In the genomic region with DNA sequence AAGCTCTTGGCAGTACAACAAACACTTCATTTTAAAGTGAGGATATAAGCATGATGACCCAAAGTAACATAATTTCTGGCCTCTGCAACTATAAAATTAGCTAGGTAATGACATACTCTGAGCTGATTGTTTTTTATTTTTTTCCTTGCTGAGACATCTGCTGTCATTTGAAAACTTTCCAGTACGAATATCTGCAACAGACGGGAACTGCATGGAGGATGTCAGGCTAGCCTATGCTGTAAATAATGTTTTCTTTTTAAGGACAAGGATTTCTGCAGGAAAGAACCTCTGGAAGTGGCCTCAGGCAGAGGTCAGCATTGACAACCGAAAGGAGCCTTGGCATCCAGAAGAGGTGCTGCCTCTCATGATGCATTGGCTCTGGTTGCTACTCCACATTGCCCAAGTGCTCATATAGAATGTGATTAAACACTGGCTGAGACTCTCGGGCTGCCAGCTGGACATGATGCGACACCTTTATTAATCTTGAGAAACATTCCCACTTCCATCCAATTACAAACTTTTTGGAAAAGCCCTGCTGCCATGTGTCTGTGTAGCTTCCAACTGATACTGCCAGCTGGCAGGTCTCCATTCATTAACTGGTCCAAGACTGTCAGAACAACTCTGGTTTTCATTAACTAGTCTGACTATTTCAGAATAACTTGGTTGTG, we compare ENCODE assay signal across 11 mouse cellular contexts.
DNase-seq lines count a peak whose midpoint lies in the region; ATAC-seq and TF ChIP-seq lines count a peak whose summit lies in the region.
"Had no signal": no experiment of that assay in that cellular context is flagged by ENCODE, and none has a peak within 500 bp of the region (broad histone marks: within the 10 kb centered on the region; RNA-seq: fewer than 3 reads in every experiment).

No protein-coding gene starts in this region.

- H3K4me3 ChIP-seq in hindbrain, embryonic 15.5 days: no peak overlapping the region
- H3K4me3 ChIP-seq in hindbrain, embryonic 11.5 days (ENCODE audit: low read depth, low read length): no peak overlapping the region
- H3K4me3 ChIP-seq in neural tube, embryonic 15.5 days (replicated peaks): no peak overlapping the region

- TF ChIP-seq CTCF in brain, embryonic 14.5 days (IDR thresholded peaks at IDR 0.05; ENCODE audit: borderline replicate concordance, extremely low read depth, insufficient read depth, insufficient read length): no peak

- 65% methylated on average over 5 of the region's 5 CpGs for WGBS in hindbrain, embryonic 15.5 days
- 84% methylated on average over 5 of the region's 5 CpGs for WGBS in hindbrain, embryonic 11.5 days
- 73% methylated on average over 5 of the region's 5 CpGs for WGBS in neural tube, embryonic 15.5 days

- TF ChIP-seq POLR2A in brain, embryonic 14.5 days (IDR thresholded peaks at IDR 0.05; ENCODE audit: borderline replicate concordance, extremely low read depth, insufficient read depth, insufficient read length, poor library complexity, severe bottlenecking): no peak

- no peak for DNase-seq in hindbrain, embryonic 11.5 days (ENCODE audit: low spot score)
- peak; percentile 93 for DNase-seq in brain, embryonic 14.5 days (ENCODE audit: low read depth)
- DNase-seq in fat pad, adult 2 months (ENCODE audit: extremely low read depth, low read depth, low spot score): peak; percentile 3
- DNase-seq in layer of hippocampus, adult 9-10 months (ENCODE audit: low spot score): peak; percentile 44
- no peak for DNase-seq in thymus, postnatal 14 days
- no peak for DNase-seq in lung, postnatal 25 days (ENCODE audit: low spot score)
- DNase-seq: adrenal gland, postnatal 36 days; kidney, adult 11 months; lung, postnatal 14 days had no signal

- no peak overlapping the region for H3K27ac ChIP-seq in hindbrain, embryonic 15.5 days (replicated peaks)
- H3K27ac ChIP-seq in hindbrain, embryonic 11.5 days (ENCODE audit: low read depth, low read length): no peak overlapping the region
- H3K27ac ChIP-seq in neural tube, embryonic 15.5 days (replicated peaks): no peak overlapping the region

- no peaks in the 10 kb centered on the region for H3K4me1 ChIP-seq in hindbrain, embryonic 15.5 days (replicated peaks)
- H3K4me1 ChIP-seq in hindbrain, embryonic 11.5 days (replicated peaks; ENCODE audit: control insufficient read depth, insufficient read depth, low read length): no peaks in the 10 kb centered on the region
- H3K4me1 ChIP-seq in neural tube, embryonic 15.5 days: no peaks in the 10 kb centered on the region

- no peak overlapping the region for H3K9ac ChIP-seq in hindbrain, embryonic 15.5 days
- no peak overlapping the region for H3K9ac ChIP-seq in hindbrain, embryonic 11.5 days (ENCODE audit: low read depth, low read length)
- H3K9ac ChIP-seq in neural tube, embryonic 15.5 days (replicated peaks): no peak overlapping the region

- ATAC-seq in hindbrain, embryonic 15.5 days (ENCODE audit: low FRiP score, low read depth): peak; percentile 80
- ATAC-seq in hindbrain, embryonic 11.5 days (ENCODE audit: low FRiP score): no peak
- no peak for ATAC-seq in neural tube, embryonic 15.5 days (ENCODE audit: low FRiP score)

- no peak overlapping the region for H3K4me2 ChIP-seq in hindbrain, embryonic 15.5 days
- no peak overlapping the region for H3K4me2 ChIP-seq in hindbrain, embryonic 11.5 days (replicated peaks; ENCODE audit: low read depth, low read length)
- no peak overlapping the region for H3K4me2 ChIP-seq in neural tube, embryonic 15.5 days

- no peaks in the 10 kb centered on the region for H3K27me3 ChIP-seq in hindbrain, embryonic 15.5 days
- no peaks in the 10 kb centered on the region for H3K27me3 ChIP-seq in hindbrain, embryonic 11.5 days (ENCODE audit: control insufficient read depth, insufficient read depth, low read length)
- H3K27me3 ChIP-seq in neural tube, embryonic 15.5 days (replicated peaks): no peaks in the 10 kb centered on the region

- no peaks in the 10 kb centered on the region for H3K36me3 ChIP-seq in hindbrain, embryonic 15.5 days
- H3K36me3 ChIP-seq in hindbrain, embryonic 11.5 days (ENCODE audit: control insufficient read depth, insufficient read depth, low read length): no peaks in the 10 kb centered on the region
- no peaks in the 10 kb centered on the region for H3K36me3 ChIP-seq in neural tube, embryonic 15.5 days

- H3K9me3 ChIP-seq in hindbrain, embryonic 15.5 days: no peaks in the 10 kb centered on the region
- no peaks in the 10 kb centered on the region for H3K9me3 ChIP-seq in hindbrain, embryonic 11.5 days (ENCODE audit: control insufficient read depth, low read length)
- H3K9me3 ChIP-seq in neural tube, embryonic 15.5 days (replicated peaks): no peaks in the 10 kb centered on the region

Comparison
In these comparisons a context has a peak if more than half of its experiments do, and no peak if none do; other contexts are left out.
1. DNase-seq: peak in brain, embryonic 14.5 days (single experiment), fat pad, adult 2 months (single experiment) and layer of hippocampus, adult 9-10 months (single experiment); none in hindbrain, embryonic 11.5 days (single experiment), thymus, postnatal 14 days (single experiment) and lung, postnatal 25 days (single experiment).